ENCODE assay signal across 26 mouse cellular contexts in the genomic region with DNA sequence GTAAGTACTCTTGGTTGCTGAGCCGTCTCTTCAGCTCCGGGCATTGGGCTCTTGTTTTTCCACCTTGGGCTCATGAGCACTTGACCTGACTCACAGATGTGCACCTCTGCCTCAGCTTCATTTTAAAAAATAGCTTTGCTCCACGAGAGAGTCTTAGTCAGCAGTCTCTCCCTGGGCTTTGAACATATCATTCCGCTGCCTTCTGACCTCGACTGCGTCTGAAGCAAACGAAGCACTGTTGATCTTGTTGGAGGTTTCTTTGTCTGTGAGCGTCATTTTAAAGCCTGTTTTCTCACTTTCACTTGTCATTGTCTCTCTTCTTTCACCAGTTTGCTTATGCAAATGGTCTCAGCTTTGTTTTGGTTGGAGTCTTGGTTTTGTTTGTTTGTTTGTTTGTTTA. TPM values are rescaled to one million over a fixed set of nuclear protein-coding genes. Genes with fewer than 3 reads are reported as not detected.
DNase-seq lines count a peak whose midpoint lies in the region; ATAC-seq and TF ChIP-seq lines count a peak whose summit lies in the region.
"Had no signal": no experiment of that assay in that cellular context is flagged by ENCODE, and none has a peak within 500 bp of the region (broad histone marks: within the 10 kb centered on the region; RNA-seq: fewer than 3 reads in every experiment).

No protein-coding gene starts in this region.

- WGBS in stomach, postnatal 0 days = 58% methylated on average over 8 of the region's 8 CpGs
- WGBS in forebrain, embryonic 10.5 days = 79% methylated on average over 8 of the region's 8 CpGs

- no peak for ATAC-seq in CD4-positive, CD25-positive, alpha-beta regulatory T cell, adult 4 months
- ATAC-seq in stomach, postnatal 0 days (ENCODE audit: low FRiP score, low TSS enrichment) = no peak
- ATAC-seq: activated CD4-positive, CD25-positive, alpha-beta regulatory T cell, adult 4 months; forebrain, embryonic 14.5 days; forebrain, embryonic 16.5 days had no signal

- no peak overlapping the region for H3K27ac ChIP-seq in stomach, postnatal 0 days (replicated peaks)
- H3K27ac ChIP-seq in forebrain, embryonic 10.5 days = no peak overlapping the region
- H3K27ac ChIP-seq: embryonic facial prominence, embryonic 13.5 days; embryonic facial prominence, embryonic 15.5 days; forebrain, embryonic 12.5 days had no signal

- H3K9ac ChIP-seq in stomach, postnatal 0 days (ENCODE audit: low read length) = no peak overlapping the region
- H3K9ac ChIP-seq: embryonic facial prominence, embryonic 13.5 days; embryonic facial prominence, embryonic 15.5 days; forebrain, embryonic 12.5 days had no signal

- no peak overlapping the region for H3K4me2 ChIP-seq in stomach, postnatal 0 days (replicated peaks; ENCODE audit: low read depth)
- H3K4me2 ChIP-seq: embryonic facial prominence, embryonic 13.5 days; embryonic facial prominence, embryonic 15.5 days; forebrain, embryonic 12.5 days had no signal

- no peak for TF ChIP-seq EP300 in stomach, postnatal 0 days (optimal IDR thresholded peaks at IDR 0.05)

- H3K27me3 ChIP-seq in stomach, postnatal 0 days (ENCODE audit: control insufficient read depth, insufficient read depth, low read length) = no peaks in the 10 kb centered on the region
- no peaks in the 10 kb centered on the region for H3K27me3 ChIP-seq in forebrain, embryonic 10.5 days (ENCODE audit: poor library complexity, severe bottlenecking)
- H3K27me3 ChIP-seq: embryonic facial prominence, embryonic 13.5 days; embryonic facial prominence, embryonic 15.5 days; forebrain, embryonic 12.5 days had no signal

- H3K9me3 ChIP-seq in stomach, postnatal 0 days (ENCODE audit: control insufficient read depth, low read length) = no peaks in the 10 kb centered on the region
- H3K9me3 ChIP-seq in forebrain, embryonic 10.5 days = peaks cover 2% of the 10 kb centered on the region; the same call in 1 of the 2 replicates
- H3K9me3 ChIP-seq: embryonic facial prominence, embryonic 13.5 days; embryonic facial prominence, embryonic 15.5 days; forebrain, embryonic 12.5 days had no signal

- no peak for TF ChIP-seq CTCF in stomach, postnatal 0 days (IDR thresholded peaks at IDR 0.05; ENCODE audit: low read depth)

- no peaks in the 10 kb centered on the region for H3K4me1 ChIP-seq in stomach, postnatal 0 days (replicated peaks; ENCODE audit: control insufficient read depth, insufficient read depth)
- no peaks in the 10 kb centered on the region for H3K4me1 ChIP-seq in forebrain, embryonic 10.5 days
- H3K4me1 ChIP-seq: embryonic facial prominence, embryonic 13.5 days; embryonic facial prominence, embryonic 15.5 days; forebrain, embryonic 12.5 days had no signal

- H3K36me3 ChIP-seq in stomach, postnatal 0 days (ENCODE audit: control insufficient read depth, insufficient read depth, low read length) = no peaks in the 10 kb centered on the region
- H3K36me3 ChIP-seq in forebrain, embryonic 10.5 days (replicated peaks) = no peaks in the 10 kb centered on the region
- H3K36me3 ChIP-seq: embryonic facial prominence, embryonic 13.5 days; embryonic facial prominence, embryonic 15.5 days; forebrain, embryonic 12.5 days had no signal

- H3K4me3 ChIP-seq in stomach, postnatal 0 days (ENCODE audit: low read depth, low read length) = no peak overlapping the region
- no peak overlapping the region for H3K4me3 ChIP-seq in forebrain, embryonic 10.5 days
- H3K4me3 ChIP-seq: embryonic facial prominence, embryonic 13.5 days; embryonic facial prominence, embryonic 15.5 days; erythroblast, embryonic 14.5 days; forebrain, embryonic 12.5 days had no signal

- DNase-seq in CD4-positive, CD25-positive, alpha-beta regulatory T cell, adult 2 months (ENCODE audit: low read depth, low spot score) = peak; percentile 45
- peak; percentile 31 for DNase-seq in fat pad, adult 2 months (ENCODE audit: extremely low read depth, low read depth, low spot score)
- peak; percentile 61 for DNase-seq in naive thymus-derived CD4-positive, alpha-beta T cell, adult 2 months (ENCODE audit: low read depth)
- DNase-seq in stomach, postnatal 0 days (ENCODE audit: low spot score) = no peak
- no peak for DNase-seq in forebrain, embryonic 10.5 days (ENCODE audit: extremely low spot score, low spot score)
- DNase-seq in cerebellum, adult 8-10 months = no peak
- DNase-seq: adrenal gland, adult 8-10 months; adrenal gland, postnatal 14 days; adrenal gland, postnatal 36 days; B cell, adult 2 months; cerebellum, adult 11-12 months; cerebellum, adult 2 months; cerebellum, adult 9-11 months; cerebellum, postnatal 14 days; cerebellum, postnatal 36 days; embryo, embryonic 11 days had no signal

RNA-seq across cellular contexts. Expression of a gene that starts 38.2 kb away (rescaled TPM):
- 1 to 10 TPM; 4.2 to 5.6 TPM for polyA plus RNA-seq in CD4-positive, CD25-positive, alpha-beta regulatory T cell, adult 4 months (2017; shearing (Covaris generic))
- 11.6 and 12.8 TPM in 2 replicates for polyA plus RNA-seq in stomach, postnatal 0 days (2015; fragmentation: Nextera tagmentation; extraction: Ambion mirVana)
- 5.4 and 5.6 TPM in 2 replicates for polyA plus RNA-seq in forebrain, embryonic 10.5 days (2016; fragmentation: Nextera tagmentation; extraction: Ambion mirVana)
- polyA plus RNA-seq: erythroblast, embryonic 14.5 days had no signal

RNA-seq across cellular contexts. Expression of a gene that starts 58.1 kb away (rescaled TPM):
- polyA plus RNA-seq in CD4-positive, CD25-positive, alpha-beta regulatory T cell, adult 4 months (2017; shearing (Covaris generic)) = not detected
- polyA plus RNA-seq in stomach, postnatal 0 days (2015; fragmentation: Nextera tagmentation; extraction: Ambion mirVana) = 2.6 and 5.3 TPM in 2 replicates
- polyA plus RNA-seq in forebrain, embryonic 10.5 days (2016; fragmentation: Nextera tagmentation; extraction: Ambion mirVana) = not detected in 2 replicates
- polyA plus RNA-seq: activated CD4-positive, CD25-positive, alpha-beta regulatory T cell, adult 4 months; cerebellum, adult 2 months; embryonic facial prominence, embryonic 11.5 days; embryonic facial prominence, embryonic 13.5 days; embryonic facial prominence, embryonic 15.5 days; erythroblast, embryonic 14.5 days; forebrain, embryonic 12.5 days; forebrain, embryonic 14.5 days; forebrain, embryonic 16.5 days; frontal cortex, adult 2 months had no signal

Comparison
In these comparisons a context has a peak if more than half of its experiments do, and no peak if none do; other contexts are left out.
1. DNase-seq: peak in CD4-positive, CD25-positive, alpha-beta regulatory T cell, adult 2 months (single experiment), fat pad, adult 2 months (single experiment) and naive thymus-derived CD4-positive, alpha-beta T cell, adult 2 months (single experiment); none in stomach, postnatal 0 days (single experiment), forebrain, embryonic 10.5 days (single experiment) and cerebellum, adult 8-10 months (single experiment).